Mouse (Mus musculus): Measurements from ENCODE around the gene Ptrh2. TPM values are rescaled to one million over a fixed set of nuclear protein-coding genes. Genes with fewer than 3 reads are reported as not detected.

Ptrh2 gene
- total and polyA plus RNA-seq, 2 experiments from 2014 or later = 7.1 to 14.0 TPM

- Histone ChIP-seq H3K9ac (replicated peaks; ENCODE audit: low read depth, low read length) (no peak overlapping the region), H3K4me3 (ENCODE audit: low read depth, low read length) (no peak overlapping the region), H3K27me3 (ENCODE audit: control insufficient read depth, insufficient read depth, low read length) (no peaks in the 10 kb centered on the region), H3K4me1 (ENCODE audit: control insufficient read depth, insufficient read depth) (0 out of 2 replicates have a peak, but pooled peaks cover 6% of the 10 kb centered on the region), H3K27ac (ENCODE audit: low read depth) (no peak overlapping the region), H3K9me3 (replicated peaks; ENCODE audit: control insufficient read depth, low read length) (no peaks in the 10 kb centered on the region), H3K4me2 (ENCODE audit: low read depth, low read length) (no peak overlapping the region), H3K36me3 (replicated peaks; ENCODE audit: control insufficient read depth, insufficient read depth, low read length) (peaks cover 24% of the 10 kb centered on the region)
- ATAC-seq (ENCODE audit: insufficient read depth, low read depth) = no peak
- TF ChIP-seq EP300 (IDR thresholded peaks at IDR 0.05; ENCODE audit: low read depth) = no peak
- TF ChIP-seq CTCF (IDR thresholded peaks at IDR 0.05; ENCODE audit: low read depth) = no peak
- DNase-seq (ENCODE audit: low spot score) = no peak
Observed at GRCm38 (mm10) chr11:86657863-86658262, 25.9 kb upstream of the Ptrh2 start.

- TF ChIP-seq CTCF (IDR thresholded peaks at IDR 0.05; ENCODE audit: low read depth) (no peak), EP300 (IDR thresholded peaks at IDR 0.05; ENCODE audit: low read depth) (no peak)
Observed at GRCm38 (mm10) chr11:86662986-86663895, 20.5 kb upstream of the Ptrh2 start.

GRCm38 (mm10) chr11:86663977-86664376 is 19.8 kb upstream of the Ptrh2 start:
- H3K27ac ChIP-seq (ENCODE audit: low read depth) = no peak overlapping the region
- no peak overlapping the region for H3K4me3 ChIP-seq (ENCODE audit: low read depth, low read length)
- peaks cover 43% of the 10 kb centered on the region for H3K36me3 ChIP-seq (replicated peaks; ENCODE audit: control insufficient read depth, insufficient read depth, low read length)
- no peaks in the 10 kb centered on the region for H3K27me3 ChIP-seq (ENCODE audit: control insufficient read depth, insufficient read depth, low read length)
- no peaks in the 10 kb centered on the region for H3K9me3 ChIP-seq (replicated peaks; ENCODE audit: control insufficient read depth, low read length)
- H3K4me2 ChIP-seq (ENCODE audit: low read depth, low read length) = no peak overlapping the region
- TF ChIP-seq CTCF (IDR thresholded peaks at IDR 0.05; ENCODE audit: low read depth) = no peak
- no peak for TF ChIP-seq EP300 (IDR thresholded peaks at IDR 0.05; ENCODE audit: low read depth)
- no peak for ATAC-seq (ENCODE audit: insufficient read depth, low read depth)
- no peak for DNase-seq (ENCODE audit: low spot score)
- H3K4me1 ChIP-seq (ENCODE audit: control insufficient read depth, insufficient read depth) = no peaks in the 10 kb centered on the region
- H3K9ac ChIP-seq (replicated peaks; ENCODE audit: low read depth, low read length) = no peak overlapping the region

More at GRCm38 (mm10) chr11:86662986-86663895, 20.5 kb upstream of the Ptrh2 start:
- no peaks in the 10 kb centered on the region for H3K9me3 ChIP-seq (replicated peaks; ENCODE audit: control insufficient read depth, low read length)
- no peaks in the 10 kb centered on the region for H3K4me1 ChIP-seq (ENCODE audit: control insufficient read depth, insufficient read depth)
- H3K4me2 ChIP-seq (ENCODE audit: low read depth, low read length) = no peak overlapping the region
- no peak overlapping the region for H3K27ac ChIP-seq (ENCODE audit: low read depth)
- H3K9ac ChIP-seq (replicated peaks; ENCODE audit: low read depth, low read length) = no peak overlapping the region
- DNase-seq (ENCODE audit: low spot score) (no peak), ATAC-seq (ENCODE audit: insufficient read depth, low read depth) (no peak)
- peaks cover 45% of the 10 kb centered on the region for H3K36me3 ChIP-seq (replicated peaks; ENCODE audit: control insufficient read depth, insufficient read depth, low read length)
- no peak overlapping the region for H3K4me3 ChIP-seq (ENCODE audit: low read depth, low read length)
- 73% methylated on average over 8 of the region's 8 CpGs for WGBS
- no peaks in the 10 kb centered on the region for H3K27me3 ChIP-seq (ENCODE audit: control insufficient read depth, insufficient read depth, low read length)

- Histone ChIP-seq H3K27ac (ENCODE audit: low read depth) (no peak overlapping the region), H3K9me3 (replicated peaks; ENCODE audit: control insufficient read depth, low read length) (no peaks in the 10 kb centered on the region), H3K4me2 (ENCODE audit: low read depth, low read length) (no peak overlapping the region), H3K4me3 (ENCODE audit: low read depth, low read length) (no peak overlapping the region), H3K9ac (replicated peaks; ENCODE audit: low read depth, low read length) (no peak overlapping the region), H3K36me3 (replicated peaks; ENCODE audit: control insufficient read depth, insufficient read depth, low read length) (peaks cover 42% of the 10 kb centered on the region), H3K27me3 (ENCODE audit: control insufficient read depth, insufficient read depth, low read length) (no peaks in the 10 kb centered on the region), H3K4me1 (ENCODE audit: control insufficient read depth, insufficient read depth) (no peaks in the 10 kb centered on the region)
- DNase-seq (ENCODE audit: low spot score) = no peak
- TF ChIP-seq CTCF (IDR thresholded peaks at IDR 0.05; ENCODE audit: low read depth) = no peak
- TF ChIP-seq EP300 (IDR thresholded peaks at IDR 0.05; ENCODE audit: low read depth) = no peak
- WGBS = 83% methylated on average over 3 of the region's 3 CpGs
- no peak for ATAC-seq (ENCODE audit: insufficient read depth, low read depth)
Observed at GRCm38 (mm10) chr11:86664406-86664805, 19.4 kb upstream of the Ptrh2 start.

GRCm38 (mm10) chr11:86667553-86667952 is 16.2 kb upstream of the Ptrh2 start:
- peaks cover 3% of the 10 kb centered on the region; the same call in 1 of the 2 replicates for H3K4me1 ChIP-seq (ENCODE audit: control insufficient read depth, insufficient read depth)
- no peak overlapping the region for H3K9ac ChIP-seq (replicated peaks; ENCODE audit: low read depth, low read length)
- no peaks in the 10 kb centered on the region for H3K9me3 ChIP-seq (replicated peaks; ENCODE audit: control insufficient read depth, low read length)
- ATAC-seq (ENCODE audit: insufficient read depth, low read depth) (no peak), DNase-seq (ENCODE audit: low spot score) (no peak)
- H3K36me3 ChIP-seq (replicated peaks; ENCODE audit: control insufficient read depth, insufficient read depth, low read length) = peaks cover 21% of the 10 kb centered on the region
- TF ChIP-seq CTCF (IDR thresholded peaks at IDR 0.05; ENCODE audit: low read depth) (no peak), EP300 (IDR thresholded peaks at IDR 0.05; ENCODE audit: low read depth) (no peak)
- WGBS = 89% methylated on average over 2 of the region's 2 CpGs
- no peak overlapping the region for H3K4me3 ChIP-seq (ENCODE audit: low read depth, low read length)
- H3K4me2 ChIP-seq (ENCODE audit: low read depth, low read length) = no peak overlapping the region
- no peak overlapping the region for H3K27ac ChIP-seq (ENCODE audit: low read depth)
- no peaks in the 10 kb centered on the region for H3K27me3 ChIP-seq (ENCODE audit: control insufficient read depth, insufficient read depth, low read length)
